Mouse (Mus musculus) forebrain, postnatal 0 days (tissue): ENCODE measurements around the gene Smchd1. TPM values are rescaled to one million over a fixed set of nuclear protein-coding genes. Genes with fewer than 3 reads are reported as not detected.

Experiments used
- ATAC-seq: fragments of 200-750 bp; cut with Nextera tagmentation; 2 replicates; pipeline ENCODE4 v1.8.0; 2017; ENCODE audit warnings: mild to moderate bottlenecking, moderate library complexity
- DNase-seq: peaks from one replicate; pipeline ENCODE4 v3.0.0-alpha.2; 2015
- H3K27ac ChIP-seq: fragments of 300-500 bp; sonication (generic); 2 replicates; pipeline ENCODE4 v1.5.1; 2014; ENCODE audit warnings: low read depth, mild to moderate bottlenecking, antibody characterized with exemption, low read length, moderate library complexity, mixed read lengths
- H3K27me3 ChIP-seq: fragments of 300-500 bp; sonication (generic); 2 replicates; pipeline ENCODE4 v1.6.1; 2014; ENCODE audit warnings: mild to moderate bottlenecking, low read length, mixed read lengths; ENCODE audit not compliant: insufficient read depth
- H3K36me3 ChIP-seq: fragments of 300-500 bp; sonication (generic); 2 replicates; pipeline ENCODE4 v1.6.1; 2014; ENCODE audit warnings: mild to moderate bottlenecking, moderate library complexity; ENCODE audit not compliant: insufficient read depth
- H3K4me1 ChIP-seq: fragments of 300-500 bp; sonication (generic); 2 replicates; pipeline ENCODE4 v1.6.1; 2014; ENCODE audit warnings: antibody characterized with exemption; ENCODE audit not compliant: insufficient read depth
- H3K4me2 ChIP-seq: fragments of 300-500 bp; sonication (generic); 2 replicates; pipeline ENCODE4 v1.6.1; 2014; ENCODE audit warnings: low read depth, mild to moderate bottlenecking, moderate library complexity
- H3K4me3 ChIP-seq: fragments of 300-500 bp; sonication (generic); 2 replicates; pipeline ENCODE4 v1.5.1; 2014; ENCODE audit warnings: low read depth, low read length, mixed read lengths
- H3K9ac ChIP-seq: fragments of 300-500 bp; sonication (generic); 2 replicates; pipeline ENCODE4 v1.6.1; 2014; ENCODE audit warnings: mild to moderate bottlenecking
- H3K9me3 ChIP-seq: fragments of 300-500 bp; sonication (generic); 2 replicates; pipeline ENCODE4 v1.6.1; 2016; ENCODE audit warnings: low read length
- CTCF ChIP-seq: sonication (generic); IDR thresholded peaks from 2 replicates; pipeline ENCODE4 v1.5.1; 2016; ENCODE audit warnings: antibody characterized with exemption, control low read depth, low read depth
- WGBS: fragments of 180-500 bp; shearing (Covaris S2); extraction: QIAGEN DNeasy Blood & Tissue Kit; methylation state at CpG from one replicate; pipeline ENCODE4 v1.1.7; 2014; 5-methylcytosine and 5-hydroxymethylcytosine counted together
- polyA plus RNA-seq: library from polyadenylated mRNA; unstranded; fragments of >200 nt; fragmentation: Nextera tagmentation; extraction: Ambion mirVana; gene quantifications from 2 replicates; pipeline ENCODE4 v1.2.1, GENCODE M21; 2015
- total RNA-seq: library from RNA; depleted of rRNA; stranded (reverse); fragments of >200 nt; gene quantifications from 2 replicates; pipeline ENCODE4 v1.2.3, GENCODE M21; 2014

The Smchd1 gene
- total and polyA plus RNA-seq, 2 experiments from 2014 or later: 35.4 to 58.7 TPM

DNA sequence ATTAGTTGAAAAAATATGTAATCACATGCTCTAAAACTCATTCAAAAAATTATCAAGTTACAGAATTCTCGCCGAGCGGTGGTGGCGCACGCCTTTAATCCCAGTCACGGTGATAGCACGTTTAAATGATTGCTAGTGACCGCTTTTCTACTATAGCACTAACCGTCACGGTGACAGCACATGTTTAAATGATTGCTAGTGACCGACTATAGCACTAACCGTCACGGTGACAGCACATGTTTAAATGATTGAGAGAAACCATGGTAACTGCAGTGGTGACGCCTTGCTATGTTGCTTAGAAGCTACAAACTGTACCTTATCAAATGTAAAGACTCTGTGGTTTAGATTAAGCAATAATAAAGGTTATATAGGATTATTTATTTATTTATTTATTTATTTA, 94.8 kb downstream of the Smchd1 start:
- WGBS: 94% methylated on average over 14 of the region's 14 CpGs

DNA sequence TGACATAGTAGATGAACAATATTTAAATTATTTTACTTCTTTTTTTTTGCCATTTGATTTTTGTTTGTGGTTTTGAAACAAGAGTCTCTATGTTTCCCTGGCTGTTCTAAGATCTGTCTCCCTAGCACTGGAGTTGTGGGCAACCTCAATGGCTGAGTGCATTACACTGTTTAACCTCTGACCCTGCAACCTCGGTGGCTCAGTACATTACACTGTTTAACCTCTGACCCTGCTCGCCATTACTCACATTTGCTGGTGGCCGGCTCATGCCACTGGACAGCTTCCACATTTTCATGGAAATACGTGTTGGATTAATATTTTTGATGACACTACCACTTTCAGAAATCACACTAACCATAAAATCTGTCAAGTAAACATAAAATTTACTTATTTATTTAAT, 97.2 kb downstream of the Smchd1 start:
- no peak for TF ChIP-seq CTCF
- Histone ChIP-seq H3K4me2 (no peak overlapping the region), H3K4me1 (no peaks in the 10 kb centered on the region), H3K27me3 (no peaks in the 10 kb centered on the region), H3K27ac (no peak overlapping the region), H3K9me3 (no peaks in the 10 kb centered on the region), H3K9ac (no peak overlapping the region), H3K4me3 (no peak overlapping the region), H3K36me3 (peaks cover 16% of the 10 kb centered on the region; the same call in 1 of the 2 replicates)
- 81% methylated on average over 4 of the region's 4 CpGs for WGBS
- DNase-seq: no peak
- ATAC-seq: no peak

More for the DNA sequence above, 94.8 kb downstream of the Smchd1 start:
- H3K36me3 ChIP-seq: peaks cover 16% of the 10 kb centered on the region; the same call in 1 of the 2 replicates
- H3K9me3 ChIP-seq: no peaks in the 10 kb centered on the region
- no peaks in the 10 kb centered on the region for H3K4me1 ChIP-seq
- no peak overlapping the region for H3K4me2 ChIP-seq
- no peak for TF ChIP-seq CTCF
- no peak overlapping the region for H3K9ac ChIP-seq
- no peak overlapping the region for H3K27ac ChIP-seq
- no peaks in the 10 kb centered on the region for H3K27me3 ChIP-seq
- ATAC-seq (no peak), DNase-seq (no peak)
- no peak overlapping the region for H3K4me3 ChIP-seq

DNA sequence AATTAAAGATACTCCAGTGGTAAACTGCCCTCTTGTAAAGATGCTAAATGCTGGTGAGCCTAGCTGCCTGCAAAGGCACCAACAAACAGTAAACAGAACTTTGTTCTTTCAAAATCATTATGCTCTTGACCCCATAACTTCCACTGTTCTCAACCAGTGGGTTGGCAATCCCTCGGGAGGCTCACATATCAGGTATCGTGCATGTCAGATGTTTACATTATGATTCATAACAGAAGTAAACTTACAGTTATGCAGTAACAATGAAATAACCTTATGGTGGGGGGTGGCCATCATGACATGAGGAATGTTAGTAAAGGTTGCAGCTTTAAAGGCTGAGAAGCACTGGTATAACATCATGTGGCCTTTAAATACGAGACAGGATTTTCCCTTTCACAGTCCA, 119.6 kb downstream of the Smchd1 start:
- DNase-seq (no peak), ATAC-seq (no peak)
- Histone ChIP-seq H3K27me3 (no peaks in the 10 kb centered on the region), H3K4me2 (no peak overlapping the region), H3K9me3 (no peaks in the 10 kb centered on the region), H3K27ac (no peak overlapping the region), H3K36me3 (peaks cover 21% of the 10 kb centered on the region), H3K4me3 (no peak overlapping the region), H3K9ac (no peak overlapping the region), H3K4me1 (no peaks in the 10 kb centered on the region)
- 91% methylated on average over 3 of the region's 3 CpGs for WGBS
- no peak for TF ChIP-seq CTCF

DNA sequence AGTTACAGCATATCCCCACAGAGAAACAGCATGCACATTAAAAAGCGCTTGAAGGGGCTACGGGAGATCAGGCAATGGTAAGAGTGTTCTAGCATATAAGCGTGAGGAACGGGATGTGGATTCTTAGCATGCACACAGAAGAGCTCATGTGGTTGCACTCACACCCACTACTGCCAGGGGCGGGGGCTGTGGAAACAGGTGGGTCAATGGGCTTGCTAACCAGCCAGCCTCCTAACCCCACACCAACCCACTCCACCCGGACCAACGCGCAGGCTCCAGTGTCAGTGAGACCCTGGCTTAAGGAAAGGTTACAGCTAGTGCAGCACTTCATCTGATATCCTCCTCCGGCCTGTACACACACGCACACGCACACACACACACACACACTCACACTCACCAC, 120.9 kb downstream of the Smchd1 start:
- DNase-seq: no peak
- H3K4me2 ChIP-seq: no peak overlapping the region
- WGBS: 98% methylated on average over 11 of the region's 11 CpGs
- no peak for TF ChIP-seq CTCF
- no peak overlapping the region for H3K27ac ChIP-seq
- H3K9me3 ChIP-seq: no peaks in the 10 kb centered on the region
- ATAC-seq: no peak
- H3K4me3 ChIP-seq: no peak overlapping the region
- H3K27me3 ChIP-seq: no peaks in the 10 kb centered on the region
- H3K9ac ChIP-seq: no peak overlapping the region
- H3K36me3 ChIP-seq: peaks cover 17% of the 10 kb centered on the region
- no peaks in the 10 kb centered on the region for H3K4me1 ChIP-seq

DNA sequence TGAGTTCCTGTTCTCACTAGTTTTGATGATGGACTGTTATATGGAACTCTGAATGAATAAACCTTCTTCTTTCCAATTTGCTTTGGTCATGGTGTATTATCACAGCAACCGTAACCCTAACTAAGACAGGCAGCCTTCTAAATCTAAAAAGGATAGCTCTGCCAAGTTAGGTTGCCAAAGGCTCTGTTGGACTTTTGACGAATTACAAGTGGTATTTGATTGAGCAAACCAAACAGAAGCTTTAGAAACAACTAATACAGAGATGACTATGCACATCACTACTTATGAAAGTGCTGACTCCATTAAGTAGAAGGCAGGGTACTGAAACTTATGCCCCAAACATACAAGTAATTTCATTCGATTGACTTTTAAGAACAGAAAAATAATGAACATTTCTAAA, 127.0 kb downstream of the Smchd1 start:
- no peak overlapping the region for H3K27ac ChIP-seq
- no peaks in the 10 kb centered on the region for H3K27me3 ChIP-seq
- no peak for TF ChIP-seq CTCF
- H3K9ac ChIP-seq: no peak overlapping the region
- H3K4me2 ChIP-seq: no peak overlapping the region
- no peak overlapping the region for H3K4me3 ChIP-seq
- no peaks in the 10 kb centered on the region for H3K9me3 ChIP-seq
- 89% methylated on average over 3 of the region's 3 CpGs for WGBS
- no peak for ATAC-seq
- no peaks in the 10 kb centered on the region for H3K4me1 ChIP-seq
- DNase-seq: no peak
- H3K36me3 ChIP-seq: peaks cover 12% of the 10 kb centered on the region

DNA sequence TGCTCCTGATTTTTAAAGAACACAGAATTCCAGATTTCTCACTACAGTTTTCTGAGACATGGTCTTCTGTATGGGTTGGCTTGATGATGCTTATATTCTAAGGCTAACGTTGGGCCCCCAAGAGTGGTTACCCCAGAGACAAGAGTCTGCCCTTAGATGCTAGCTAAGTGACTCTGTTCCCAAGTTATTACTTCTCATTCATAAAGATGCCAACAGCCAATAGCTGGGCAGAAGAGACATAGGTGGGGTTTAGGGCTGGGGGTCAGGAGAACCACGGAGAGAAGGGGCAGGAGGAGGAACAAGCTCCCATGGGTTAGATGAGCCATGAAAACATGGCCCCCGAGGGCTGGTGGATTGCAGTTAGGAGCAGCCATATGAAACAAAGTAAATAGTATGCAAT, 133.1 kb downstream of the Smchd1 start:
- 91% methylated on average over 3 of the region's 3 CpGs for WGBS
- H3K36me3 ChIP-seq: no peaks in the 10 kb centered on the region; the same call in 1 of the 2 replicates
- no peak for ATAC-seq
- no peaks in the 10 kb centered on the region for H3K27me3 ChIP-seq
- no peaks in the 10 kb centered on the region for H3K4me1 ChIP-seq
- H3K4me2 ChIP-seq: no peak overlapping the region
- H3K9me3 ChIP-seq: no peaks in the 10 kb centered on the region
- no peak overlapping the region for H3K4me3 ChIP-seq
- H3K9ac ChIP-seq: no peak overlapping the region
- no peak for DNase-seq
- TF ChIP-seq CTCF: no peak
- no peak overlapping the region for H3K27ac ChIP-seq

DNA sequence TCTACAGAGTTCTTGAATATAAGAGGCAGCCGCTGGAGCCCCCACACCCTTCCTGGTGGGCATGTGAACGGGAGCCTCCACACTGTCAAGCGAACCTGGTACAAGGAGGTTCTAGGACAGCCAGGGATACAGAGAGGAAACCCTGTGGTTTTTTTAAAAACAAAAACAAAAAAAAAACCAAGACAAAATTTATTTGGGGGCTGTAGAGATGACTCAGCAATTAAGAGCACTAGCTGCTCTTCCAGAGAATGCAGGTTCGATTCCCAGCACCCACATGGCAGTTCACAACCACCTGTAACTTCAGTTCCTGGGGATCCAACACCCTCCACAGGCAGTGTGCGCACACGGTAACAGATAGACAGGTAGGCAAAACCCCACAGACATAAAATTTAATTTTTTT, 136.5 kb downstream of the Smchd1 start:
- Histone ChIP-seq H3K4me3 (no peak overlapping the region), H3K9ac (no peak overlapping the region), H3K4me1 (no peaks in the 10 kb centered on the region), H3K27me3 (no peaks in the 10 kb centered on the region), H3K9me3 (no peaks in the 10 kb centered on the region), H3K4me2 (no peak overlapping the region), H3K27ac (no peak overlapping the region), H3K36me3 (no peaks in the 10 kb centered on the region)
- DNase-seq (no peak), ATAC-seq (no peak)
- 96% methylated on average over 6 of the region's 6 CpGs for WGBS
- TF ChIP-seq CTCF: no peak

DNA sequence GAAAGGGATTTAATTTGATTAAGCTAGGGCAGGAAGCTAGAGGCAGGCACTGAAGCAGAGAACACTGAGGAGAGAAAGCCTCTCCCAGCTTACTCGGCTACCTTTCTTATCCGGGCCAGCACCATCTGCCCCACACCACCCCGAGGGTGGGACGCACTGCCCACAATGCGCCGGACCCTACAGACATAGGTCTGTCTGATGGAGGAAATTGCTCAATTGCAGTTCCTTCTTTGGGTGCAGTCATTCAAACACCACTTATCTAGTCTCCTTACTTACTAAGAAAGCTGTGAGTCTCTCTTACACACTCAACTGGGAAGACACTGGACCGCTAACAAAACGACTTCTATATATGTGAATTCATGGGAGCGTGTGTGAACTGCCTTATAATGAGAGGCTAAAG, 137.6 kb downstream of the Smchd1 start:
- no peaks in the 10 kb centered on the region for H3K4me1 ChIP-seq
- H3K27me3 ChIP-seq: no peaks in the 10 kb centered on the region
- H3K9me3 ChIP-seq: no peaks in the 10 kb centered on the region
- DNase-seq (no peak), ATAC-seq (no peak)
- no peaks in the 10 kb centered on the region for H3K36me3 ChIP-seq
- 93% methylated on average over 9 of the region's 9 CpGs for WGBS
- H3K4me2 ChIP-seq: no peak overlapping the region
- no peak for TF ChIP-seq CTCF
- H3K27ac ChIP-seq: no peak overlapping the region
- no peak overlapping the region for H3K9ac ChIP-seq
- no peak overlapping the region for H3K4me3 ChIP-seq
